Mouse (Mus musculus) embryo, embryonic 10.5 days (tissue): ENCODE results near the gene 4931406C07Rik.

Source experiments
- DNase-seq: peaks from one replicate; pipeline ENCODE4 v3.0.0-alpha.2; 2015; ENCODE audit warnings: low spot score

The 4931406C07Rik gene

DNA sequence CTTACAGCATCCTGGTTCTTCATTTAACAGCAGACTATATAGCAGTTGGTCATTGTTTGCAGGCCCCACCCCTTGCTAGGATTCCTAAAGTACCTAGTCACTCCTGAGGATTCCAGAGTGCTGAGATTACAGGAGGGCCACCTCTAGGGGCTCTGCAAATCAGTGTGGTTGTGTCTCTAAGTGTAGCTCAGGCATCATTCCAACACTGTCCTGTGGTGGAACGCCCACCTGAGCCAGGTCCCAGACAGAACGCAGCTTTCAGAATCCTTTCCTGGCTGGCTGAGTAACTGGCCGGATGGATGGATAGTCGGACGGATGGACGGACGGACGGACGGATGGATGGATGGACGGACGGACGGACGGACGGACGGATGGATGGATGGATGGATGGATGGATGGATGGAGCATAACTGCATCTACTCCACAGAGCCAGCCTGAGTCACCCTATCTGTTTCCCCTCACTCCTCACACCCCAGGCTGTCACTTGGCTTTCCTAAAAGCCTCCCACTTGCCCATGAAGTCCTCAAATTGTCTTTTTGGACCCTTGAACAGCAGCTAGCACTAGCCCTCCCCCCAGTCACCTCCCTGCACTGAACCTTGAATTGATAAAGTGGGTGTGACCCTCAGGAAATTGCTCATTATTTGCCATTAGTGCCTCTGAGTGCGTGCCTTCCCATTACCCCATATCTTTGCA, 67.8 kb downstream of the 4931406C07Rik start:
- no peak for DNase-seq

DNA sequence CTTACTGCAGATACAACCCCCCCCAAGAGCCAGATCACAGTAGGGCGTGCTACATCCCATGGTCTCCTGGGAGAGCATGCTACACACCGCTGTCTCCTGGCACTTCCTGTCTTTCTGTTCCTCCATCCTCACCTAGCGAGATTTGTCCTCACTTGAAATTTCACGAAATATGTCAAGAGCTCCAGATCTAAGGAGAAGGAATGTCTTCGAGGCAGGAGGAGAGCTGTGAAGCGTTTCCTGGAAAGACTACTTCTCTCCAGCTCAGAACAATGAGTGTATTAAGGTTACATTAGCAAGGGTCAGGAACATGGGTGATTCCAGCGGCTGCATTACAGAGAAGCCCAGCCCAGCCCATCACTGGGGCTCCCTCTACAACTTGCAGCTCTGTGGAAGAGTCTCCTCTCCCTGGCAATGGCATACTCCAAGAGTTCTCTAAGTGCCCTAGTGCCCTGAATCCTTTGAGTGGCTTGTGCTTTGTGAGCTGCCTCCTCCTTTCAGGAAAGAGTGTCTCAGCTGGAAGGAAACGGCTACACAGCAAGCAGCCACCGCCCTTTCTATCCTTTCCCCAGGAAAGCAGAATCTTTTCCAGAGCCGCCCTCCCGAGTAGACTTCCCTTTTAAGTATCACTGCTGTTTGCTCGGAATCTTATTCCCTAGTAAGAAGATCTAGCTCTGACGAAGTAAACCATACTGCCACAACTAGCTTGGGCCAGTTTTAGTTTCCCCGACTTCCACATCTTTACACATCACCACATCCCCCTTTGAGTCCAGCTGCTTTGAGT, 68.5 kb downstream of the 4931406C07Rik start:
- DNase-seq = no peak

DNA sequence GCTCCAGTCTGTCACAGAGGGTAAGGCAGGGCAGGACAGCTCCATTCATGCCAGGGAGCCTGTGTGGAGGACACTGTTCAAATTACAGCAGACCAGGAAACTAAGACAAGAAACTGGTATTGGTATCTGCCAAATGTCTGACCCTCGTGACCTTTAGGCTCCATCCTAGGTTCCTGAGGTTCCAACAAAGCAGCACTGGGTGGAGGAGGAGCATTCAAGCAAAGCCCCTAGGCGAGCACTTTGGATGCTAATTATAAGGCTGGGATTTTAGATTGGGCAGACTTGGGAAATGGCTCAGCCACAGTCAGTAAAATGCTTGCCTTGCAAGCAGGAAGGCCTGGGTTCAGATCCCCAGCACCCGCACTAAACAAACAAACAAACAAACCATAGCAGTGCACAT, 70.3 kb downstream of the 4931406C07Rik start:
- no peak for DNase-seq

DNA sequence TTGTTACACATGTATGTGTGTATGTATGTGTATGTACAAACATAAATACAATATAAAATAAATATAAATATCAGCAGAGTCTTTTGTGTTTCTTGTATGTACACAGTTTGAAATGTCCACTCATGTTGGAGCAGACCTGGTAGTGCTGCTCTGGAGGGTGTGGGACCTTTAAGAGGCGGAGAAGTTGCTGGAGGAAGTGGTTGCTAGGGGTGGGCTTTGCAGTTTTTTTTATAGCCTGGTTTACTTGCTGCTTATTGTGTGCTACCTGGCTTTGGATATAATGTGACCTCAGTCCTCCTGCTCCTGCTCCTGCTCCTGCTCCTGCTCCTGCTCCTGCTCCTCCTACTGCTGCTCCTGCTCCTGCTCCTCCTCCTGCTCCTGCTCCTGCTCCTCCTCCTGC, 72.6 kb downstream of the 4931406C07Rik start:
- no peak for DNase-seq
